ENCODE assay signal across 8 mouse cellular contexts in genomic region chr10:8752436-8752835, GRCm38 (mm10).
DNase-seq lines count a peak whose midpoint lies in the region; ATAC-seq and TF ChIP-seq lines count a peak whose summit lies in the region.

No protein-coding gene starts in this region.

- intact Hi-C loops in gastrocnemius, postnatal 36 days (cut with DNase I): no loop called here

- no peak overlapping the region; the same call in 1 of the 2 replicates for H3K27ac ChIP-seq in forebrain, embryonic 14.5 days (ENCODE audit: low read depth, low read length)
- H3K27ac ChIP-seq in forebrain, embryonic 10.5 days: no peak overlapping the region
- H3K27ac ChIP-seq in neural tube, embryonic 13.5 days (replicated peaks): 0 out of 2 replicates have a peak overlapping the region, but pooled peaks have one; percentile 23
- peak overlapping the region; percentile 64; the same call in 1 of the 2 replicates for H3K27ac ChIP-seq in olfactory bulb, adult 2 months (ENCODE audit: insufficient read depth, low read depth, low read length)

- 63% methylated on average over 7 of the region's 7 CpGs for WGBS in forebrain, embryonic 14.5 days
- 90% methylated on average over 7 of the region's 7 CpGs for WGBS in forebrain, embryonic 10.5 days
- 71% methylated on average over 7 of the region's 7 CpGs for WGBS in neural tube, embryonic 13.5 days
- WGBS in olfactory bulb, adult 2 months: 52% methylated on average over 7 of the region's 7 CpGs

- H3K4me2 ChIP-seq in forebrain, embryonic 14.5 days (ENCODE audit: low read length): no peak overlapping the region
- no peak overlapping the region for H3K4me2 ChIP-seq in neural tube, embryonic 13.5 days

- peak; percentile 28 for DNase-seq in forebrain, embryonic 14.5 days (ENCODE audit: low spot score)
- no peak for DNase-seq in forebrain, embryonic 10.5 days (ENCODE audit: extremely low spot score, low spot score)
- no peak for DNase-seq in neural tube, embryonic 10.5 days (ENCODE audit: extremely low spot score, low spot score)
- peak; percentile 65 to 80 for DNase-seq in gastrocnemius, postnatal 36 days

- no peaks in the 10 kb centered on the region for H3K27me3 ChIP-seq in forebrain, embryonic 14.5 days (replicated peaks; ENCODE audit: control insufficient read depth, insufficient read depth, low read length)
- peaks cover 5% of the 10 kb centered on the region; the same call in 1 of the 2 replicates for H3K27me3 ChIP-seq in forebrain, embryonic 10.5 days (ENCODE audit: poor library complexity, severe bottlenecking)
- H3K27me3 ChIP-seq in neural tube, embryonic 13.5 days: no peaks in the 10 kb centered on the region

- no peak for TF ChIP-seq CTCF in olfactory bulb, adult 2 months (IDR thresholded peaks at IDR 0.05; ENCODE audit: insufficient read depth, low read depth, low read length)

- H3K9ac ChIP-seq in forebrain, embryonic 14.5 days (ENCODE audit: low read length): no peak overlapping the region
- H3K9ac ChIP-seq in neural tube, embryonic 13.5 days: no peak overlapping the region

- no peak overlapping the region for H3K4me3 ChIP-seq in forebrain, embryonic 14.5 days (ENCODE audit: low read depth, low read length)
- no peak overlapping the region for H3K4me3 ChIP-seq in forebrain, embryonic 10.5 days
- no peak overlapping the region for H3K4me3 ChIP-seq in neural tube, embryonic 13.5 days
- no peak overlapping the region for H3K4me3 ChIP-seq in olfactory bulb, adult 2 months (ENCODE audit: insufficient read depth, low read depth, low read length)

- no peaks in the 10 kb centered on the region for H3K9me3 ChIP-seq in forebrain, embryonic 14.5 days (replicated peaks; ENCODE audit: control insufficient read depth, low read length)
- no peaks in the 10 kb centered on the region for H3K9me3 ChIP-seq in forebrain, embryonic 10.5 days
- no peaks in the 10 kb centered on the region for H3K9me3 ChIP-seq in neural tube, embryonic 13.5 days

- H3K36me3 ChIP-seq in forebrain, embryonic 14.5 days (ENCODE audit: control insufficient read depth, insufficient read depth, low read length): no peaks in the 10 kb centered on the region
- peaks cover 25% of the 10 kb centered on the region for H3K36me3 ChIP-seq in forebrain, embryonic 10.5 days (replicated peaks)
- H3K36me3 ChIP-seq in neural tube, embryonic 13.5 days: peaks cover 18% of the 10 kb centered on the region

- no peak for ATAC-seq in forebrain, embryonic 14.5 days
- ATAC-seq in neural tube, embryonic 13.5 days (ENCODE audit: low read depth): no peak
- no peak for ATAC-seq in granulocyte monocyte progenitor cell, adult 5-6 weeks (replicated peaks; ENCODE audit: poor library complexity, severe bottlenecking)
- no peak for ATAC-seq in inflammation-experienced regulatory T-cells, adult 6 months

- no peak for TF ChIP-seq POLR2A in olfactory bulb, adult 2 months (IDR thresholded peaks at IDR 0.05; ENCODE audit: insufficient read depth, low read depth, low read length)

- peaks cover 5% of the 10 kb centered on the region; the same call in 1 of the 2 replicates for H3K4me1 ChIP-seq in forebrain, embryonic 14.5 days (ENCODE audit: control insufficient read depth, insufficient read depth, low read length)
- peaks cover 40% of the 10 kb centered on the region for H3K4me1 ChIP-seq in forebrain, embryonic 10.5 days
- peaks cover 57% of the 10 kb centered on the region for H3K4me1 ChIP-seq in neural tube, embryonic 13.5 days (replicated peaks)
- H3K4me1 ChIP-seq in olfactory bulb, adult 2 months (ENCODE audit: control insufficient read depth, insufficient read depth, low read length): peaks cover 12% of the 10 kb centered on the region

Comparison
In these comparisons a context has a peak if more than half of its experiments do, and no peak if none do; other contexts are left out.
1. DNase-seq: peak in forebrain, embryonic 14.5 days (single experiment) and gastrocnemius, postnatal 36 days (2 of 2); none in forebrain, embryonic 10.5 days (single experiment) and neural tube, embryonic 10.5 days (single experiment).
2. H3K27ac ChIP-seq: peak in neural tube, embryonic 13.5 days (single experiment) and olfactory bulb, adult 2 months (single experiment); none in forebrain, embryonic 14.5 days (single experiment) and forebrain, embryonic 10.5 days (single experiment).